21 mouse cellular contexts compared by ENCODE assay signal in the genomic region with DNA sequence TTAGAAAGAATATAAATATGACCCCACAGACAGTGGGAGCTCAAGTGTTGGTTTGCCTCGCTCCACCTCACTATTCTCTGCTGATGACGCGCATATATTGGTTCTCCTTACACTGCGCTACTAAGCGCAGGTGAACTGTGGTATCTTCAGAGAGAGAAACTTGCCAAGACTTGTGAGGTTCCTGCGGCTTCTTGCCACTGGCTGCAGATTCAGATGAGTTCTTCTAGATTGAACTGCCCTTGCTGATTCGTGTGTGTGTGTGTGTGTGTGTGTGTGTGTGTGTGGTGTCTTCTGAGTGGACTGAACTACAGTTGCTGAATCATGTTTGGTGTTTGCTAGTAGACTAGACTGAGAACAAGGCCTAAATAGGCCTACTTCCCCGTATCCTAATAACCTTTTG. TPM values are rescaled to one million over a fixed set of nuclear protein-coding genes. Genes with fewer than 3 reads are reported as not detected.
A peak's percentile ranks its signal among the peaks of the same experiment; 100 is the strongest.
DNase-seq lines count a peak whose midpoint lies in the region; ATAC-seq lines count a peak whose summit lies in the region.
"Had no signal": no experiment of that assay in that cellular context is flagged by ENCODE, and none has a peak within 500 bp of the region (broad histone marks: within the 10 kb centered on the region; RNA-seq: fewer than 3 reads in every experiment).

No protein-coding gene starts in this region.

- H3K9me3 ChIP-seq in limb, embryonic 10.5 days (replicated peaks), result no peaks in the 10 kb centered on the region
- no peaks in the 10 kb centered on the region for H3K9me3 ChIP-seq in kidney, embryonic 15.5 days (replicated peaks)
- H3K9me3 ChIP-seq: embryonic facial prominence, embryonic 13.5 days; forebrain, embryonic 12.5 days; heart, embryonic 12.5 days; hindbrain, embryonic 10.5 days had no signal

- WGBS in limb, embryonic 10.5 days, result 94% methylated on average over 8 of the region's 8 CpGs
- WGBS in kidney, embryonic 15.5 days, result 93% methylated on average over 8 of the region's 8 CpGs

- H3K4me1 ChIP-seq in limb, embryonic 10.5 days, result no peaks in the 10 kb centered on the region; the same call in 1 of the 2 replicates
- no peaks in the 10 kb centered on the region for H3K4me1 ChIP-seq in kidney, embryonic 15.5 days
- H3K4me1 ChIP-seq: embryonic facial prominence, embryonic 13.5 days; forebrain, embryonic 12.5 days; heart, embryonic 12.5 days; hindbrain, embryonic 10.5 days had no signal

- DNase-seq in adrenal gland, postnatal 10 days, result peak; percentile 16
- no peak for DNase-seq in adrenal gland, postnatal 25 days
- DNase-seq in 416B (ENCODE audit: low read depth), result peak; percentile 26
- DNase-seq in limb, embryonic 10.5 days (ENCODE audit: low spot score), result no peak
- peak; percentile 53 to 59 for DNase-seq in urinary bladder, postnatal 36 days (ENCODE audit: low spot score in 2 of 2)
- no peak for DNase-seq in cerebellum, postnatal 25 days
- DNase-seq: adrenal gland, adult 8-10 months; cerebellum, adult 11 months; cerebellum, adult 8-10 months; cerebellum, postnatal 14 days; gastrocnemius, postnatal 14 days had no signal

- peaks cover 41% of the 10 kb centered on the region for H3K36me3 ChIP-seq in limb, embryonic 10.5 days
- H3K36me3 ChIP-seq in kidney, embryonic 15.5 days, result peaks cover 31% of the 10 kb centered on the region

- H3K4me2 ChIP-seq in kidney, embryonic 15.5 days, result no peak overlapping the region
- H3K4me2 ChIP-seq: embryonic facial prominence, embryonic 13.5 days; forebrain, embryonic 12.5 days; heart, embryonic 12.5 days; hindbrain, embryonic 14.5 days had no signal

- H3K4me3 ChIP-seq in limb, embryonic 10.5 days, result no peak overlapping the region
- no peak overlapping the region for H3K4me3 ChIP-seq in kidney, embryonic 15.5 days (replicated peaks)
- H3K4me3 ChIP-seq: embryonic facial prominence, embryonic 13.5 days; forebrain, embryonic 12.5 days; heart, embryonic 12.5 days; hindbrain, embryonic 10.5 days had no signal

- no peak for ATAC-seq in kidney, embryonic 15.5 days (replicated peaks; ENCODE audit: low FRiP score)
- ATAC-seq: activated CD4-positive, CD25-positive, alpha-beta regulatory T cell, adult 4 months; forebrain, embryonic 16.5 days; Patski had no signal

- H3K27me3 ChIP-seq in limb, embryonic 10.5 days (ENCODE audit: low read depth, poor library complexity, severe bottlenecking), result no peaks in the 10 kb centered on the region
- no peaks in the 10 kb centered on the region for H3K27me3 ChIP-seq in kidney, embryonic 15.5 days
- H3K27me3 ChIP-seq: CH12.LX; embryonic facial prominence, embryonic 13.5 days; forebrain, embryonic 12.5 days; heart, embryonic 12.5 days; Patski had no signal

- 0 out of 2 replicates have a peak overlapping the region, but pooled peaks have one; percentile 19 for H3K27ac ChIP-seq in limb, embryonic 10.5 days
- H3K27ac ChIP-seq in kidney, embryonic 15.5 days, result no peak overlapping the region
- H3K27ac ChIP-seq: embryonic facial prominence, embryonic 13.5 days; forebrain, embryonic 12.5 days; hindbrain, embryonic 10.5 days; hindbrain, embryonic 14.5 days had no signal

- H3K9ac ChIP-seq in kidney, embryonic 15.5 days, result no peak overlapping the region
- H3K9ac ChIP-seq: embryonic facial prominence, embryonic 13.5 days; forebrain, embryonic 12.5 days; heart, embryonic 12.5 days; hindbrain, embryonic 14.5 days had no signal

RNA-seq across cellular contexts. Expression of a gene that starts 43.7 kb away (rescaled TPM):
- total RNA-seq in adrenal gland, postnatal 10 days (2021), result 10 to 100 TPM; 78.8 to 86.7 TPM
- 90.7 and 124 TPM in 2 replicates for total RNA-seq in adrenal gland, postnatal 25 days (2021)
- polyA plus RNA-seq in limb, embryonic 10.5 days (2016; fragmentation: Nextera tagmentation; extraction: Ambion mirVana), result 67.1 and 74.9 TPM in 2 replicates
- 67.2 and 75.3 TPM in 2 replicates for polyA plus RNA-seq in kidney, embryonic 15.5 days (2015; fragmentation: Nextera tagmentation; extraction: Ambion mirVana)

Comparison
In these comparisons a context has a peak if more than half of its experiments do, and no peak if none do; other contexts are left out.
1. DNase-seq: peak in adrenal gland, postnatal 10 days (single experiment), 416B (single experiment) and urinary bladder, postnatal 36 days (2 of 2); none in adrenal gland, postnatal 25 days (single experiment), limb, embryonic 10.5 days (single experiment) and cerebellum, postnatal 25 days (0 of 2).